Mouse (Mus musculus) cerebellum, postnatal 14 days (tissue): ENCODE data around the gene Rbbp4.

ENCODE experiments used
- DNase-seq, 2 experiments: peaks; one replicate each; pipeline ENCODE4 v3.0.0; 2021; ENCODE audit warnings: mixed read lengths in 2 of 2

Gene Rbbp4

GRCm38 (mm10) chr4:129351111-129351510, 15.9 kb upstream of the Rbbp4 start:
- DNase-seq = peak in 1 of 2 experiments; percentile 35

GRCm38 (mm10) chr4:129350644-129351043, 15.5 kb upstream of the Rbbp4 start:
- DNase-seq = peak; percentile 90 to 95

- no peak for DNase-seq
Observed at GRCm38 (mm10) chr4:129346481-129347154, 11.4 kb upstream of the Rbbp4 start.

DNA sequence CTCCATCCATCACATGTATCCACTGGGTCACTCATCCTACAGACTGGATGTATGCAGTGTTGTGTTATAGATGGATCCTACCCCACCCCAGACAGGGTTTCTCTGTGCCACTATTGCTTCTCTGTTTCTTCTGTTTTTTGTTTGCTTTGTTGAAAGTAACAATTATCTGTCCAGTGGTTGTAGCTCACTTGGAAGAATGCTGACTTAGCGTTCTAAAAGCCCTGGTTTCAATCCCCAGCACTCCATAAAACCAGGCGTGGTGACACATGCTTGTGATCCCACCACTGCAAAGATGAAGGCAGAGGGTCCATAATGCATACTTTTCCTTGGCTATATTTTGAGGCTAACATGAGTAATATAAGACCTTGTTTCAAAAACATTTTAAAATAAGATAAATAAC, 7.5 kb upstream of the Rbbp4 start:
- DNase-seq = no peak

GRCm38 (mm10) chr4:129341888-129342287, 6.7 kb upstream of the Rbbp4 start:
- no peak for DNase-seq

- no peak for DNase-seq
Observed at GRCm38 (mm10) chr4:129339743-129340142, 4.6 kb upstream of the Rbbp4 start.

DNA sequence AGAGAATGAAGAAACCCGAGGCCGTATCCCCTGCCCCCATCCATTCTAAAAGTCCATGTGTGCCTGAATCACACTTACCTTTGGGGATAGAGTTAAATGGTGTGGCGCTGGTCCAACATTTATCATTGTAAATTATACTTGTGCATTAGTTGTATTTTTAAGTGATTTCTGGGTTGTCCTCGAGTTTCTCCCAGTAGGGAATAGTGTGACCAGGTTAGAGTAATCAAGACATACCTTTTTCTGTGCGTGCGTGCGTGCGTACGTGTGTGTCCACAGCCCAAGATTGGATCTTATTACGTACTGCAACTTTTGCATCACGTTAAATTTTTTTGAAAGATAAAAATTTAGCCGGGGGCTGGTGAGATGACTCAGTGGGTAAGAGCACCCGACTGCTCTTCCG, 1.1 kb upstream of the Rbbp4 start:
- DNase-seq = no peak

GRCm38 (mm10) chr4:129334677-129335215, 424 bp downstream of the Rbbp4 start:
- DNase-seq = no peak

GRCm38 (mm10) chr4:129332846-129333245, 2.3 kb downstream of the Rbbp4 start:
- no peak for DNase-seq

DNA sequence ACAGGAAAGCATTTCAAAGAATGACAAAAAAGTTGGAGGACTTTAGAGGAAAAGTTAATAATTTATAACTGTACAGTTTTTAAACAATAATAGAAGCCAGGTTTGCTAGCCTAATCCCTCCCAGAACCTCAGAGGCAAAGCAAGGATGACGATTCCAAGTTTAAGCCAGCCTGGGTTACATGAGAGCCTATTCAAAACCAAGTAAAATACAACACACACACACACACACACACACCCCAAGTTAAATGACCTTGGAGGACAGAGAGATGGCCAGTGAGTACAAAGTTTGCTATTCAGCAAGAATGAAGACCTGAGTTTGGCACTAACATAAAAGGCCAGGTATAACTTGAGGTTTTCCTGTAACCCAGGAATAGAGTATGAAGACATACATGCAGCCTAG, 9.0 kb downstream of the Rbbp4 start:
- no peak for DNase-seq

GRCm38 (mm10) chr4:129324756-129325155, 10.4 kb downstream of the Rbbp4 start:
- no peak for DNase-seq

DNA sequence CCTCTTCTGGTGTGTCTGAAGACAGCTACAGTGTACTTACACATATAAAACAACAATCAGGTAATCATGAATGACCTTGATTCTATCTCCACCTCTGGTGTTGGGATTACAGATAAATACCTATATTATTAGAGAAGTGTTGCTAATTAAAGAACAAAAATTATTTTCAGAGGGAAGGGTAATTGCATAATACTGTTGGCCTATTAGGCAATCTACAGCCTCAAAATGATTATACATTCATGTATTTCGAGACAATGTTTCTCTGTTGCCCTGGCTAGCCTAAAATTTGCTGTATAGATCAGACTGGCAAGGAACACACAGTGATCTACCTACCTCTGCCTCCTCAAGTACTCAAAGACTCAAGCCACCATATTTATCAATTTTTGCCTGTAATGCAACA, 11.7 kb downstream of the Rbbp4 start:
- no peak for DNase-seq

GRCm38 (mm10) chr4:129322042-129322441, 13.1 kb downstream of the Rbbp4 start:
- no peak for DNase-seq

DNA sequence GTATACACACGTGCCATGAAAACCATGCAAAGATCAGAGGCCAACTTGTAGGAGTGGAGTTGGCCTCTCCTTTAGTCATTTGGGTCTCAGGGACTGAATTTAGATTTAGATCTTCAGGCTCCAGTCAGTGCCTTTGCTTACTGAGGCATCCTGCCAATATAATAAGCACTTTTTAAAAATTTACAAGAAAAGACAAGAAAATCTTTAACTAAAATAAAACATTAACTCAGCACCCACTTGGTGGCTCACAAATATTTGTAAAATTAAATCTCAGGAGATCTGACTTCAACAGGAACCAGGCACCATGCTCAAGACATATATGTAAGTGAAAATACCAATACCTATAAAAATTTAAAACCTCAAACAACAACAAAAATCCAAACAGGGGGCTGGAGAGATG, 14.3 kb downstream of the Rbbp4 start:
- no peak for DNase-seq

GRCm38 (mm10) chr4:129313886-129314285, 21.3 kb downstream of the Rbbp4 start:
- DNase-seq = no peak

DNA sequence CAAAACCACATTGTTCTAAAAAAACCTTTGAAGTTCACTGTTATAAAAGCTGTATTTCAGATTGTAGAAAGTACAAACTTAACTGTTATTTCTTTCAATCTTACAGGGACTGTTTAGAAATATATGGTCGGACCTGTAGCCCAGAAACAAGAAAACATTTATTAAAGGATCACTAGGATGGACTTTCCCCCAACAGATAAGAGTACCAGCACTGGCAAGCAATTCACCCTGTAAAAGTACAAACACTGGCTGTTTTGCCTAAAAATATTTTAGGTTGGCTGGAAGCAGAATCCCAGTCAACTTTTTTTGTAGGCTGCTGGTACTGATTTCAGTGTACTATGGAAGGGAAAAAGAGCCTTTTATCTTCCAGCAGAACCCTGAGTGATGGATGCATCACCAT, 27.2 kb downstream of the Rbbp4 start:
- DNase-seq = no peak

GRCm38 (mm10) chr4:129304306-129304705, 30.9 kb downstream of the Rbbp4 start:
- DNase-seq = no peak

GRCm38 (mm10) chr4:129303816-129304215, 31.4 kb downstream of the Rbbp4 start:
- DNase-seq = no peak

DNA sequence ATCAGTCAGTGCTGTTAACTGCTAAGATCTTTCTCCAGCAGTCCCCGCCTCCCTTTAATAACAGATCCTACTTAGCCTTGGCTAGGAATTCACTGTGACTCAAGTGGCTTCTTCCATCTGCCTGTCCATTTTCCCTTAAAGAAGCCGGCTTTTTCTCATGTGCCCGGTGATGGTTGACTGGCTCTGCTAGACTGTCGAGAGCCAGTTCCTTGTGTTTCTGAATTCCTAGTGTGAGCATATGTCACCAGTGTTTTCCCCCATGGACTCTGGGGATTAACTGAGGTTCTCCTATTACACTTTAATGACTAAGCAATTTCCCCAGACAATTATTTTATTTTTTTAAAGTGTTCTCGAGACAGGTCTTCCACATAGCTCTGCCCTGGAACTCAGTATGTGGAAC, 31.8 kb downstream of the Rbbp4 start:
- DNase-seq = no peak

- DNase-seq = no peak
Observed at GRCm38 (mm10) chr4:129299121-129299520, 36.0 kb downstream of the Rbbp4 start.

DNA sequence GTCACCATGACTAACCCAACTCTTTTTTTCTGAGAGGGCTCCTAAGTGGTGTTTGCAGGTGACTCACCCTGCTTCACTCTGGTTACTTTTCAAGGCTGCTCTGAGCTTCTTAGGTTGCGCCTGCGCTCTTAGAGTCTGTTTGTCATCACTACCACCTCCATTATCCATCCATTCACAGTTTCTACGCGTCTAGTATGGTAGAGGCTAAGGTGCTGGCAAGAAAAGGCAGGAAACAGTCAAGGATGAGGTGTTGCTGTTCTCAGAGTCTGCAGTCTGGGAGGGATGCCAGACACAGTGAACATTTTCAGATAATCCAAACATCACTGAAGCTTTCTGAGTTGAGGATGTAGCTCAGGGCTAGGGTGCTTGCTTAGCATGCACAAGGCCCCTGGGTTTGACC, 37.4 kb downstream of the Rbbp4 start:
- no peak for DNase-seq

- no peak for DNase-seq
Observed at GRCm38 (mm10) chr4:129296066-129296465, 39.1 kb downstream of the Rbbp4 start.

GRCm38 (mm10) chr4:129295188-129295587, 40.0 kb downstream of the Rbbp4 start:
- DNase-seq = no peak

DNA sequence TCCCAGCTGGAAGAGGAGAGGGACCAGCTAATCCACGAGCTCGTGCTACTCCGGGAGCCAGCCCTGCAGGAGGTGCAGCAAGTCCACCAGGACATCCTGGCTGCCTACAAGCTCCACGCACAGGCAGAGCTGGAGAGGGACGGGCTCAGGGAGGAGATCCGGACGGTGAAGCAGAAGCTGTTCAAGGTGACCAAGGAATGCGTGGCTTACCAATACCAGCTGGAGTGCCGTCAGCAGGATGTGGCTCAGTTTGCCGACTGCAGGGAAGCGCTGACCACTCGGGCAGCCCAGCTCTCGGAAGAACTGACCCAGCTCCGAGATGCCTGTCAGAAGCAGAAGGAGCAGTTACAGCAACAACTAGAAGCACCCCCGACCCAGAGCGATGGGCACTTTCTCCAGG, 41.5 kb downstream of the Rbbp4 start:
- DNase-seq = no peak

- no peak for DNase-seq
Observed at GRCm38 (mm10) chr4:129292831-129293230, 42.3 kb downstream of the Rbbp4 start.
